Comparison of ENCODE assay signal across 15 mouse cellular contexts in genomic region chr1:19459876-19460275, GRCm38 (mm10).
DNase-seq lines count a peak whose midpoint lies in the region; ATAC-seq lines count a peak whose summit lies in the region.
"Had no signal": no experiment of that assay in that cellular context is flagged by ENCODE, and none has a peak within 500 bp of the region (broad histone marks: within the 10 kb centered on the region; RNA-seq: fewer than 3 reads in every experiment).

No protein-coding gene starts in this region.

- no peaks in the 10 kb centered on the region for H3K36me3 ChIP-seq in embryonic facial prominence, embryonic 12.5 days
- no peaks in the 10 kb centered on the region for H3K36me3 ChIP-seq in embryonic facial prominence, embryonic 10.5 days (replicated peaks)
- H3K36me3 ChIP-seq in midbrain, embryonic 15.5 days (replicated peaks): no peaks in the 10 kb centered on the region
- H3K36me3 ChIP-seq: heart, embryonic 15.5 days; liver, embryonic 12.5 days had no signal

- 68% methylated on average over 11 of the region's 11 CpGs for WGBS in embryonic facial prominence, embryonic 12.5 days
- 75% methylated on average over 11 of the region's 11 CpGs for WGBS in embryonic facial prominence, embryonic 10.5 days
- 81% methylated on average over 11 of the region's 11 CpGs for WGBS in midbrain, embryonic 15.5 days

- no peak overlapping the region for H3K4me2 ChIP-seq in embryonic facial prominence, embryonic 12.5 days (replicated peaks)
- H3K4me2 ChIP-seq in midbrain, embryonic 15.5 days: no peak overlapping the region
- H3K4me2 ChIP-seq: heart, embryonic 15.5 days; liver, embryonic 12.5 days had no signal

- no peak overlapping the region for H3K9ac ChIP-seq in embryonic facial prominence, embryonic 12.5 days
- H3K9ac ChIP-seq in midbrain, embryonic 15.5 days: no peak overlapping the region
- H3K9ac ChIP-seq: heart, embryonic 15.5 days; liver, embryonic 12.5 days had no signal

- DNase-seq in embryonic facial prominence, embryonic 10.5 days (ENCODE audit: low spot score): no peak
- peak; percentile 10 to 22 for DNase-seq in right cerebral cortex, adult 2 months (ENCODE audit: low spot score in 2 of 2)
- DNase-seq in right cerebral cortex, postnatal 14 days: no peak
- no peak for DNase-seq in gastrocnemius, postnatal 10 days
- no peak for DNase-seq in spleen, adult 18-20 months
- DNase-seq in kidney, adult 9 months: no peak
- DNase-seq: adrenal gland, postnatal 36 days; cerebellum, adult 11-12 months; gastrocnemius, postnatal 25 days; lung, postnatal 36 days; thymus, adult 18-20 months had no signal

- no peaks in the 10 kb centered on the region for H3K27me3 ChIP-seq in embryonic facial prominence, embryonic 12.5 days
- H3K27me3 ChIP-seq in embryonic facial prominence, embryonic 10.5 days (replicated peaks; ENCODE audit: low read depth, poor library complexity, severe bottlenecking): no peaks in the 10 kb centered on the region
- no peaks in the 10 kb centered on the region for H3K27me3 ChIP-seq in midbrain, embryonic 15.5 days (replicated peaks)
- H3K27me3 ChIP-seq: heart, embryonic 15.5 days; liver, embryonic 12.5 days had no signal

- 0 out of 2 replicates have a peak, but pooled peaks have one; percentile 47 for ATAC-seq in embryonic facial prominence, embryonic 12.5 days (ENCODE audit: insufficient number of reproducible peaks, insufficient read depth, low FRiP score, low TSS enrichment)
- ATAC-seq in midbrain, embryonic 15.5 days (replicated peaks): peak; percentile 71
- ATAC-seq: liver, embryonic 12.5 days had no signal

- no peak overlapping the region for H3K4me3 ChIP-seq in embryonic facial prominence, embryonic 12.5 days
- no peak overlapping the region for H3K4me3 ChIP-seq in embryonic facial prominence, embryonic 10.5 days
- no peak overlapping the region for H3K4me3 ChIP-seq in midbrain, embryonic 15.5 days
- H3K4me3 ChIP-seq: heart, embryonic 15.5 days; liver, embryonic 12.5 days had no signal

- H3K27ac ChIP-seq in embryonic facial prominence, embryonic 12.5 days: no peak overlapping the region
- no peak overlapping the region for H3K27ac ChIP-seq in embryonic facial prominence, embryonic 10.5 days (replicated peaks)
- no peak overlapping the region for H3K27ac ChIP-seq in midbrain, embryonic 15.5 days
- H3K27ac ChIP-seq: heart, embryonic 15.5 days; liver, embryonic 12.5 days had no signal

- no peaks in the 10 kb centered on the region for H3K4me1 ChIP-seq in embryonic facial prominence, embryonic 12.5 days
- 0 out of 2 replicates have a peak, but pooled peaks cover 6% of the 10 kb centered on the region for H3K4me1 ChIP-seq in embryonic facial prominence, embryonic 10.5 days
- no peaks in the 10 kb centered on the region for H3K4me1 ChIP-seq in midbrain, embryonic 15.5 days
- H3K4me1 ChIP-seq: heart, embryonic 15.5 days; liver, embryonic 12.5 days had no signal

- H3K9me3 ChIP-seq in embryonic facial prominence, embryonic 12.5 days: no peaks in the 10 kb centered on the region
- H3K9me3 ChIP-seq in embryonic facial prominence, embryonic 10.5 days: no peaks in the 10 kb centered on the region
- no peaks in the 10 kb centered on the region for H3K9me3 ChIP-seq in midbrain, embryonic 15.5 days
- H3K9me3 ChIP-seq: heart, embryonic 15.5 days; liver, embryonic 12.5 days had no signal

Comparison
In these comparisons a context has a peak if more than half of its experiments do, and no peak if none do; other contexts are left out.
1. DNase-seq: peak in right cerebral cortex, adult 2 months (2 of 2); none in embryonic facial prominence, embryonic 10.5 days (single experiment), right cerebral cortex, postnatal 14 days (single experiment), gastrocnemius, postnatal 10 days (single experiment), spleen, adult 18-20 months (0 of 2) and kidney, adult 9 months (single experiment).